Mouse (Mus musculus): ENCODE results near the gene Gprc5c.

Gprc5c gene

GRCm38 (mm10) chr11:114869787-114870186, 18.8 kb downstream of the Gprc5c start:
- DNase-seq, result no peak

GRCm38 (mm10) chr11:114871540-114871939, 20.6 kb downstream of the Gprc5c start:
- DNase-seq, result no peak

- DNase-seq, result no peak
Measured at GRCm38 (mm10) chr11:114873022-114873817, 22.3 kb downstream of the Gprc5c start.

- DNase-seq, result no peak
Measured at GRCm38 (mm10) chr11:114874226-114875145, 23.5 kb downstream of the Gprc5c start.

GRCm38 (mm10) chr11:114875301-114875801, 24.4 kb downstream of the Gprc5c start:
- DNase-seq, result peak; percentile 88 to 91

GRCm38 (mm10) chr11:114876176-114876575, 25.2 kb downstream of the Gprc5c start:
- DNase-seq, result peak; percentile 71 to 77

- DNase-seq, result no peak
Measured at GRCm38 (mm10) chr11:114876621-114877020, 25.7 kb downstream of the Gprc5c start.

- peak; percentile 82 to 83 for DNase-seq
Measured at GRCm38 (mm10) chr11:114877145-114877544, 26.2 kb downstream of the Gprc5c start.

GRCm38 (mm10) chr11:114879666-114880065, 28.7 kb downstream of the Gprc5c start:
- no peak for DNase-seq

GRCm38 (mm10) chr11:114880185-114880584, 29.2 kb downstream of the Gprc5c start:
- no peak for DNase-seq

GRCm38 (mm10) chr11:114880589-114880988, 29.6 kb downstream of the Gprc5c start:
- peak in 1 of 2 experiments; percentile 75 for DNase-seq

- DNase-seq, result no peak
Measured at GRCm38 (mm10) chr11:114883251-114883789, 32.4 kb downstream of the Gprc5c start.

GRCm38 (mm10) chr11:114884380-114885100, 33.6 kb downstream of the Gprc5c start:
- DNase-seq, result peak; percentile 71 to 77

GRCm38 (mm10) chr11:114889991-114890518, 39.1 kb downstream of the Gprc5c start, which contains the start of gene Cd300a:
Cd300a (plus strand) TSS chr11:114890041.
- no peak for DNase-seq

GRCm38 (mm10) chr11:114890542-114890941, 39.6 kb downstream of the Gprc5c start:
- DNase-seq, result no peak

- no peak for DNase-seq
Measured at GRCm38 (mm10) chr11:114896085-114896484, 45.1 kb downstream of the Gprc5c start.

GRCm38 (mm10) chr11:114898026-114898425, 47.1 kb downstream of the Gprc5c start:
- DNase-seq, result no peak

GRCm38 (mm10) chr11:114903224-114903623, 52.3 kb downstream of the Gprc5c start:
- DNase-seq, result no peak

GRCm38 (mm10) chr11:114907567-114907966, 56.6 kb downstream of the Gprc5c start:
- DNase-seq, result no peak

GRCm38 (mm10) chr11:114908086-114908485, 57.1 kb downstream of the Gprc5c start:
- no peak for DNase-seq

- peak in 1 of 2 experiments; percentile 19 for DNase-seq
Measured at GRCm38 (mm10) chr11:114909538-114909937, 58.6 kb downstream of the Gprc5c start.

- peak; percentile 69 to 87 for DNase-seq
Measured at GRCm38 (mm10) chr11:114912847-114913246, 61.9 kb downstream of the Gprc5c start.

All from kidney, postnatal 36 days (tissue).